Mouse (Mus musculus) hindbrain, postnatal 0 days (tissue): ENCODE measurements at regions not wholly inside any gene's neighbourhood (a gene's known extent, or its start where the extent isn't known, plus 50 kb on each side); places are given as distances from the start of the nearest gene placed in this dataset.

Experiments
- ATAC-seq: fragments of 200-750 bp; cut with Nextera tagmentation; 2 replicates; pipeline ENCODE4 v1.8.0; 2017; ENCODE audit warnings: mild to moderate bottlenecking, moderate TSS enrichment, moderate library complexity
- DNase-seq: peaks from one replicate; pipeline ENCODE4 v3.0.0-alpha.2; 2015; ENCODE audit warnings: low spot score
- H3K27ac ChIP-seq: fragments of 300-500 bp; sonication (generic); 2 replicates; pipeline ENCODE4 v1.5.1; 2014; ENCODE audit warnings: mild to moderate bottlenecking
- H3K27me3 ChIP-seq: fragments of 300-500 bp; sonication (generic); 2 replicates; pipeline ENCODE4 v1.6.1; 2014; ENCODE audit warnings: low read length, mixed read lengths; ENCODE audit not compliant: insufficient read depth
- H3K36me3 ChIP-seq: fragments of 300-500 bp; sonication (generic); 2 replicates; pipeline ENCODE4 v1.6.1; 2014; ENCODE audit warnings: low read length, mixed read lengths; ENCODE audit not compliant: insufficient read depth
- H3K4me1 ChIP-seq: fragments of 300-500 bp; sonication (generic); 2 replicates; pipeline ENCODE4 v1.6.1; 2014; ENCODE audit warnings: antibody characterized with exemption, low read length, mixed read lengths; ENCODE audit not compliant: insufficient read depth
- H3K4me2 ChIP-seq: fragments of 300-500 bp; sonication (generic); 2 replicates; pipeline ENCODE4 v1.6.1; 2014; ENCODE audit warnings: low read depth, mild to moderate bottlenecking, low read length, moderate library complexity, mixed read lengths
- H3K4me3 ChIP-seq: fragments of 300-500 bp; sonication (generic); 2 replicates; pipeline ENCODE4 v1.5.1; 2014; ENCODE audit warnings: low read length
- H3K9ac ChIP-seq: fragments of 300-500 bp; sonication (generic); replicated peaks from 2 replicates; pipeline ENCODE4 v1.6.1; 2014; ENCODE audit warnings: mild to moderate bottlenecking, low read length, moderate library complexity, mixed read lengths
- H3K9me3 ChIP-seq: fragments of 300-500 bp; sonication (generic); 2 replicates; pipeline ENCODE4 v1.6.1; 2016; ENCODE audit warnings: low read length, mixed read lengths
- CTCF ChIP-seq: IDR thresholded peaks from 2 replicates; pipeline ENCODE4 v1.5.1; 2016; ENCODE audit warnings: antibody characterized with exemption, control low read depth, low read depth
- WGBS: fragments of 180-500 bp; shearing (Covaris S2); extraction: QIAGEN DNeasy Blood & Tissue Kit; methylation state at CpG from one replicate; pipeline ENCODE4 v1.1.7; 2014; 5-methylcytosine and 5-hydroxymethylcytosine counted together

- H3K36me3 ChIP-seq, result no peaks in the 10 kb centered on the region
- no peak overlapping the region for H3K4me3 ChIP-seq
- H3K27me3 ChIP-seq, result no peaks in the 10 kb centered on the region
- no peaks in the 10 kb centered on the region for H3K4me1 ChIP-seq
- TF ChIP-seq CTCF, result no peak
- H3K4me2 ChIP-seq, result no peak overlapping the region
- H3K9ac ChIP-seq, result no peak overlapping the region
- no peak overlapping the region for H3K27ac ChIP-seq
- H3K9me3 ChIP-seq, result no peaks in the 10 kb centered on the region
- no peak for DNase-seq
- no peak for ATAC-seq
- WGBS, result 59% methylated on average over 6 of the region's 6 CpGs
These were observed 58.4 kb downstream of the Sox11 start for GRCm38 (mm10) chr12:27283964-27284363.

GRCm38 (mm10) chr12:27261965-27262364, 80.4 kb downstream of the Sox11 start:
- no peak for TF ChIP-seq CTCF
- H3K27ac ChIP-seq, result no peak overlapping the region
- H3K4me2 ChIP-seq, result no peak overlapping the region
- no peak overlapping the region for H3K9ac ChIP-seq
- ATAC-seq (no peak), DNase-seq (no peak)
- no peaks in the 10 kb centered on the region for H3K9me3 ChIP-seq
- no peaks in the 10 kb centered on the region for H3K36me3 ChIP-seq
- no peak overlapping the region for H3K4me3 ChIP-seq
- no peaks in the 10 kb centered on the region for H3K4me1 ChIP-seq
- H3K27me3 ChIP-seq, result no peaks in the 10 kb centered on the region

GRCm38 (mm10) chr12:27254125-27254524, 88.2 kb downstream of the Sox11 start:
- ATAC-seq, result no peak
- Histone ChIP-seq H3K4me1 (peaks cover 3% of the 10 kb centered on the region; the same call in 1 of the 2 replicates), H3K27ac (no peak overlapping the region), H3K27me3 (no peaks in the 10 kb centered on the region), H3K4me3 (no peak overlapping the region), H3K9ac (no peak overlapping the region), H3K36me3 (no peaks in the 10 kb centered on the region), H3K9me3 (no peaks in the 10 kb centered on the region), H3K4me2 (no peak overlapping the region)
- peak; percentile 56 for DNase-seq
- no peak for TF ChIP-seq CTCF
- WGBS, result 31% methylated on average over 3 of the region's 3 CpGs

- Histone ChIP-seq H3K4me2 (no peak overlapping the region), H3K4me1 (peaks cover 19% of the 10 kb centered on the region), H3K27ac (no peak overlapping the region), H3K27me3 (no peaks in the 10 kb centered on the region), H3K36me3 (no peaks in the 10 kb centered on the region), H3K9ac (no peak overlapping the region), H3K9me3 (no peaks in the 10 kb centered on the region), H3K4me3 (no peak overlapping the region)
- peak; percentile 23 for DNase-seq
- TF ChIP-seq CTCF, result no peak
- WGBS, result 54% methylated on average over 5 of the region's 5 CpGs
- no peak for ATAC-seq
These were observed 90.9 kb downstream of the Sox11 start for GRCm38 (mm10) chr12:27251521-27251920.

GRCm38 (mm10) chr12:27248545-27248855, 93.9 kb downstream of the Sox11 start:
- no peaks in the 10 kb centered on the region for H3K27me3 ChIP-seq
- H3K9me3 ChIP-seq, result no peaks in the 10 kb centered on the region
- peaks cover 19% of the 10 kb centered on the region for H3K4me1 ChIP-seq
- H3K9ac ChIP-seq, result 0 out of 2 replicates have a peak overlapping the region, but pooled peaks have one; percentile 13
- WGBS, result 4% methylated on average over 3 of the region's 3 CpGs
- DNase-seq (peak; percentile 80), ATAC-seq (peak; percentile 90)
- no peak for TF ChIP-seq CTCF
- peak overlapping the region; percentile 78 for H3K27ac ChIP-seq
- no peaks in the 10 kb centered on the region for H3K36me3 ChIP-seq
- H3K4me2 ChIP-seq, result peak overlapping the region; percentile 29; the same call in 1 of the 2 replicates
- H3K4me3 ChIP-seq, result no peak overlapping the region

GRCm38 (mm10) chr12:27247756-27248544, 94.4 kb downstream of the Sox11 start:
- Histone ChIP-seq H3K27ac (peak overlapping the region; percentile 78), H3K4me3 (no peak overlapping the region), H3K9me3 (no peaks in the 10 kb centered on the region), H3K4me2 (peak overlapping the region; percentile 29; the same call in 1 of the 2 replicates), H3K27me3 (no peaks in the 10 kb centered on the region), H3K36me3 (no peaks in the 10 kb centered on the region), H3K4me1 (peaks cover 19% of the 10 kb centered on the region), H3K9ac (0 out of 2 replicates have a peak overlapping the region, but pooled peaks have one; percentile 13)
- DNase-seq (peak; percentile 22), ATAC-seq (peak; percentile 58)
- no peak for TF ChIP-seq CTCF
- WGBS, result 34% methylated on average over 10 of the region's 10 CpGs

GRCm38 (mm10) chr12:27235748-27236147, 106.6 kb downstream of the Sox11 start:
- DNase-seq (no peak), ATAC-seq (no peak)
- Histone ChIP-seq H3K4me3 (no peak overlapping the region), H3K9me3 (no peaks in the 10 kb centered on the region), H3K9ac (no peak overlapping the region), H3K4me2 (no peak overlapping the region), H3K27me3 (no peaks in the 10 kb centered on the region), H3K4me1 (no peaks in the 10 kb centered on the region), H3K27ac (no peak overlapping the region), H3K36me3 (no peaks in the 10 kb centered on the region)
- 70% methylated on average over 1 of the region's 1 CpGs for WGBS
- no peak for TF ChIP-seq CTCF
